Mouse (Mus musculus) layer of hippocampus, postnatal 14 days (tissue): Measurements from ENCODE around the gene Tex22. TPM values are rescaled to one million over a fixed set of nuclear protein-coding genes. Genes with fewer than 3 reads are reported as not detected.
A peak's percentile ranks its signal among the peaks of the same experiment; 100 is the strongest.

Experiments used
- DNase-seq, 2 experiments: peaks; one replicate each; pipeline ENCODE4 v3.0.0; 2021 to 2022; ENCODE audit warnings: low spot score in 2 of 2, mixed read lengths in 1 of 2
- long read RNA-seq, 2 experiments: library from polyadenylated mRNA; stranded (forward); transcript quantifications; one replicate each; pipeline ENCODE4 v2.0.0; 2021
- total RNA-seq, 2 experiments: library from RNA; stranded (reverse); gene quantifications; 2 replicates each; pipeline ENCODE4 v1.2.3; 2021

The Tex22 gene
- total RNA-seq = under 1 TPM in 1 of 2 experiments, not detected in 1; 0.51 TPM
- long read RNA-seq, experiment 1 = 0 reads
- long read RNA-seq, experiment 2, partial matches to known transcripts = 0 of 2 reads
- long read RNA-seq, experiment 2, other reads (novel, unspliced or antisense) = 2 of 2 reads

- DNase-seq = peak; percentile 85 to 88
Measured at GRCm38 (mm10) chr12:113074329-113075062, at the start of gene Tex22. Gene Tex22, plus strand, starts transcription at chr12:113074502.

DNA sequence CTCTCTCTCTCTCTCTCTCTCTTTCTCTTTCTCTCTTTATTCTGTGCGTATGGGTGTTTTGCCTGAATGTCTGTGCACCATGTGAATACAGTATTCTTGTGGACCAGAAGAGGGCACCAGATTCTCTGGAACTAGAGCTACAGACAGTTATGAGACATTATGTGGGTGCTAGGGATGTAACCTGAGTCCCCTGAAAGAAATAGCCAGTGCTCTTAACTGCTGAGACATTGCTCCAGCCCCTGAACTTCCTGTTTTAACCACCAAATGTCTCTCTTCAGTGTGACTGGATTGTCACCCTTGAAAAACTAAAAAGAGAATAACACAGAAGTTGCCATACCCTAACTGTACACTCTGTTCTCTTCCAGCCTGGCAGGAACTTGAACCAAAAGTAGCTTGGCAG lies 47.7 kb upstream of the Tex22 start:
- no peak for DNase-seq

GRCm38 (mm10) chr12:113027495-113027894 lies 46.8 kb upstream of the Tex22 start:
- no peak for DNase-seq

DNA sequence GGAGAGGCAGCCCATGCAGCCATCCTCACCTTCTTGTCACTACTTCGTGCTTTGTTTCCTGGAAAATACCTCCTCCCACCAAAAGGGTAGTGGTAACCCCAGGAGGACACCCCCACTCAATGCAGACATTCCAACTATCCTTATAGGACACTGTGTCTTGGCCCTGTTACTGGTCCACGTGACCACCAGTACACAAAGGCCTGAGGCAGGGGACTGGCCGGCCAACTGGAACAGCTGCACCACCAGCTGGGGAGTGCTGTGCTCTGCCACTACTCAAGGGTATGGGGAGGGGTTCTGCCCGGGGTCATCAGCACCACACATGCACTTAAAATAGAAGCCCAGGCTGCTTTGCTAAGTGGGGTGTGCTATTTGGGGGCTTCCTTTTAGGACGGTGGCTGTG lies 46.2 kb upstream of the Tex22 start:
- DNase-seq = no peak

- no peak for DNase-seq
Measured at GRCm38 (mm10) chr12:113028898-113029297, 45.4 kb upstream of the Tex22 start.

DNA sequence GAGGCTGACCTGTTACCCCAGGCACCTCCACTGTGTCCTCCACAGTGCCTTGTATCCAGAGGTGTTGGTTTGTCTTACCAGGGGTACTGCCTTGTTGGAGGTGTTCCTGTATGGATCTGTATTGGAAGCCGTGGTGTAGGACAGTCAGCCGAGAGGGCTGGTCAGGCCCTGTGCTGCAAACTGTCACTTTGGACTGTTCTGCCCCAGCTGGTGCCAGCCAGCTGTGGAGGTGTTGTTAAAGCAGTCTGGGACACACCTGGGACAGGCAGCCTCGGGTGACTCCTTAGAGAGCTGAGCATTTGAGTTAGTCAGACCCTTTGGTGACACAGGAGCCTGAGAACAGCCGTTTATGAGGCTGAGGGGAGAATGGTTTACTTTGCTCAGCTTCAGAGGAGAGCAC lies 44.3 kb upstream of the Tex22 start:
- DNase-seq = no peak

DNA sequence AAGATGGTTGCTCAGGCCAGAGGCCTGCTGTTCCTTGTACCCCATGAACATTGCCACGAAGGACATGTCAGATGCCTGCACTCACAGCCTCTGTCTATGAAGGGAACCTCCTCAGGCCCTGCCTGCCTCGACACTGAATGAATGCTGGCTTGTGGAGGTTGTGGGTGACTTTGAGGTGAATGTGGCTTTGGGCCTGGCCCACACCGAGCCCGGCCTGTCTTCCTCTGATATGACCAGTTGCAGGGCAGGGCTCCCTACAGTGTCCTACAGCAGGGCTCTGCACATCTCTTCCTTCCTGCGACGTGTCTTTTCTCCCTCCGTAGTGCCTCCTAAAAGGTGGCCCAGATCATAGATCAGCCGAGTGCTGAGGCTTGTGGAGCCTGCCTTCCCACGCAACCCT lies 43.3 kb upstream of the Tex22 start:
- no peak for DNase-seq

DNA sequence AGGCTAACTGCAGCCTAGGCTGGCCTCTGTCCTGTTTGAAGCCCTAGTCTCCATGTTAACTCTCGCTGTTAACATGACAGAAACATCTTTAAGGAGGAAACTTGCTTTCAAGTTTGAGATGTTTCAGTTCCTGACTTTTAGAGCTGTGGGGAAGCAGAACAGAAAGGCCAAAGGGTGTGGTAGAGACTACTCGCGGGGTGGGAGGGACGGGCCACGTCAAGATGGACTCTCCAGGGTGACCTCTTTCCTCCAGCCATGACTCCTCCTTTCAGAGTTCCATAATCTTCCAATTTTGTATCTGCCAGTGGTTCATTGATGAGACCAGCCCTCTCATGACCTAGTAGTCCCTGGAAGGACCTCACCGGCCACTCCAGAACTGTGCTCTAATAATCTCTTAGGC lies 42.9 kb upstream of the Tex22 start:
- no peak for DNase-seq

GRCm38 (mm10) chr12:113032296-113033250 lies 41.7 kb upstream of the Tex22 start:
- peak; percentile 40 to 55 for DNase-seq

- no peak for DNase-seq
Measured at GRCm38 (mm10) chr12:113035093-113035492, 39.2 kb upstream of the Tex22 start.

GRCm38 (mm10) chr12:113036996-113037395 lies 37.3 kb upstream of the Tex22 start:
- DNase-seq = no peak

DNA sequence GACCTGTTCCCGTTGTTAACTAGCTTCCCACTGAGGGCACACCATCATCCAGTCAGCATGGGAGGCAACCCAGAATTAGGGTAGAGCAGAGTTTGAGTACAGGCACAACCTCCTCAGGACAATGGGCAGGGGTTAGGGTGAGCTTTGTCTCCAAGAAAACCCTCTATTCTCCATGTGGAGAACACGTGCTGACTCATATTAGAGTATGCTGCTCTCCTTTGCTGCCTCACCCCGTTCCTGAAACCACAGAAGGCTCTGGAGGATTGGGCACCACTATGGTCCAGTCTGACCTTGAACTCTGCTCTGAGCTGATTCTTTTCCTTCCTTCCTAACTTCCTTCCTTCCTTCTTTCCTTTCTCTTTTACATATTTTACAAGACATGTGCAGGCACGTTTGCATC lies 35.9 kb upstream of the Tex22 start:
- no peak for DNase-seq

DNA sequence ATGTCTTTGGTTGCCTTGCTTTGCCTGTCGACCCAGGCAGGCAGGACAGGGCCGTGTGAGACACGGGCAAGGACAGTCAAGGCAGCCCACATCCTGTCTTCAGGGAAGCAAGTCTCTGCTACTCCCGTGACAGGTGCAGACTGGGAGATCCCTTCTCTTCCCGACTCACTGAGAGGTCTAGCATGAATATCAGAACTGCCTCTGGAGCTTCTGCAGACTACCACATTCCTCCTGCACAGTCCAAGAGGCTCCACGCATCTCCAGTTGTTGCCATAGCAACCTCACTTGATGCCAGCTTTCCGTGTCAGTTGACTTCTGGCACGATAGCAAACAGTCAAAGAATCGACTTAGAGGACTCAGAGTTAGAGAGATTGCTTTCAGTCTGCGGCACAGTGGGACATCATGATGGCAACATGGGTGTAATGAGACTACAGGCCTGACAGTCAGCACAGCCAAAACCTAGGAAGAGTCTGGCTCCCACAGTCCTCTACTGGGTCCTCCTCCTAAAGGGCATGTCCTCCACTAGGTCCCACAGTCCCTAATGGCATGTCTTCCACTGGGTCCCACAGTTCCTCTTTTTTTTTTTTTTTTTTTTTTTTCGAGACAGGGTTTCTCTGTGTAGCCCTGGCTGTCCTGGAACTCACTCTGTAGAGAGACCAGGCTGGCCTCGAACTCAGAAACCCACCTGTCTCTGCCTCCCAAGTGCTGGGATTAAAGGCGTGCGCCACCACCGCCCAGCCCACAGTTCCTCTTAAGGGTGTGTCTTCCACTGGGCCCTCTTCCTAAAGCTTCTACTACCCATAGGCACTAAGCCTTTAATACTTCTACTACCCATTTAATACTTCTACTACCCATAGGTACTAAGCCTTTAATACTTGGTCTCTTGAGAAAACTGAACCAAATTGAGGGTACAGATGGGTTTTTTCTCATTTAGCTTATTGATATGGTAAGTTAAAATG lies 32.5 kb upstream of the Tex22 start:
- DNase-seq = peak; percentile 28 to 65

DNA sequence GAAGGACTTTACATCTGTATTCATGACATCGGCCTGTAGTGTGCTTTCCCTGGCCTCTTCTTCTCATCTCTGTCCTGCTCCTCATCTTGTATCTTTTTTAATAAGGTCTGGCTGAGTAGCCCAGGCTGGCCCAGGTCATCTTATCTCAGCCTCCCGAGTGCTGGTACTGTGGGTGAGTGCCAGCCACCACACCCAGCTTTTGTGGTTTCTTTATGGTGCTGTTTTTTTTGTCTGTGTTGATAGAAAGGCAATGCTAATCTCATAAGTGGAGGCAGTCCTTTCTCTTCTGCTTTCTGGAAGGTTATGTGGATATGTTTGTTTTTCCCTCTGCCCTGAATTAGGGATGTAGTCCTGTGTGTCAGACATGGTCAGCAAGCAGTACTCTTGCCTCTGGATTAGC lies 31.8 kb upstream of the Tex22 start:
- no peak for DNase-seq

- DNase-seq = peak in 1 of 2 experiments; percentile 31
Measured at GRCm38 (mm10) chr12:113044916-113045677, 29.2 kb upstream of the Tex22 start.

DNA sequence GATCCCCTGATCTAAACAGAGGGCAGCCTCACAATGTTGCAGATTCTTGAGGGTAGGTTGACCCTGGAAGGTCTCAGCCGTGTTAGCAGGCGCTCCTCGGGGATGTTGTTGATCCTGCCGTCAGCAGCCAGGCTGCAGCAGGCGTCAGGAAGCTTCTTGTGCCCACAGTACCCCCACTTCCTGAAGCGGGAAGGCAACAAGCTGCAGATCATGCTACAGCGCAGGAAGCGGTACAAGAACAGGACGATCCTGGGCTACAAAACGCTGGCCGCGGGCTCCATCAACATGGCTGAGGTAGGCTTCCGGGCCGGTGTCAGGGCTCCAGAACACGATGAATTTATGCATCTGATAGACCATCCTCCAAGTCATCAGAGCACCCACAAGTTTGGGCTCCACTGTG lies 27.4 kb upstream of the Tex22 start:
- DNase-seq = no peak

GRCm38 (mm10) chr12:113048103-113048502 lies 26.2 kb upstream of the Tex22 start:
- DNase-seq = peak; percentile 19 to 61

- DNase-seq = no peak
Measured at GRCm38 (mm10) chr12:113049836-113050235, 24.5 kb upstream of the Tex22 start.

DNA sequence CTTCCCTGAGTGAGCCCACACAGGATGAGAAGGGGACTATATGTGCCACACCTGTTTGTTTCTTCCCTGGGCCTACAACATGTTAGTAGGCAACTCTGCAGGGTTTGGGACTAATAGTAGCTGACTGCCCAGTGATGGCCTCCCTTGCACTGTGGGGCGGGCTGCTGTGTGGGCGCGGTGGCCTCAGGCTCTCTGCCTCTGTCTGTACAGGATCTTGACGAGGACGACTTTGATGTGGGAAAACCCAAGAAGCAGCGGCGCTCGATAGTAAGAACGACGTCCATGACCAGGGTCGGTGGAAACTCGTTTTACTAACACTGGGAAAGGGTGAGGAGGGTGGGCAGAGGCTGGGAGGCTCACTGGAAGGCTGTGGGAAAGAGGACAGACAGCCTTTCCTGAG lies 23.6 kb upstream of the Tex22 start:
- no peak for DNase-seq
